ENCODE assay signal across 20 mouse cellular contexts in genomic region chr6:70058374-70058773, GRCm38 (mm10).
DNase-seq lines count a peak whose midpoint lies in the region; ATAC-seq lines count a peak whose summit lies in the region.
"Had no signal": no experiment of that assay in that cellular context is flagged by ENCODE, and none has a peak within 500 bp of the region (broad histone marks: within the 10 kb centered on the region; RNA-seq: fewer than 3 reads in every experiment).

No protein-coding gene starts in this region.

- ATAC-seq in frontal cortex, adult (ENCODE audit: low TSS enrichment) = peak; percentile 92
- ATAC-seq: activated CD4-positive, CD25-positive, alpha-beta regulatory T cell, adult 4 months; CD4-positive, CD25-positive, alpha-beta regulatory T cell, adult 4 months; forebrain, embryonic 14.5 days; forebrain, embryonic 16.5 days; Patski had no signal

- DNase-seq in frontal cortex, postnatal 25 days (ENCODE audit: low spot score in 2 of 2) = no peak
- peak; percentile 14 for DNase-seq in right cerebral cortex, adult 18-20 months
- no peak for DNase-seq in right cerebral cortex, postnatal 4 days
- peak; percentile 53 for DNase-seq in brain, adult 2 months (ENCODE audit: low read depth, low spot score)
- DNase-seq: adrenal gland, adult 8-10 months; adrenal gland, postnatal 14 days; adrenal gland, postnatal 36 days; cerebellum, adult 11 months; cerebellum, adult 18-20 months; cerebellum, adult 8-10 months; cerebellum, adult 9-11 months; cerebellum, postnatal 14 days; cerebellum, postnatal 36 days; embryo, embryonic 11 days had no signal

Comparison
In these comparisons a context has a peak if more than half of its experiments do, and no peak if none do; other contexts are left out.
1. DNase-seq: peak in right cerebral cortex, adult 18-20 months (single experiment) and brain, adult 2 months (single experiment); none in frontal cortex, postnatal 25 days (0 of 2) and right cerebral cortex, postnatal 4 days (single experiment).